Mouse (Mus musculus) stomach, embryonic 16.5 days (tissue): Measurements from ENCODE around the gene Cwf19l1. TPM values are rescaled to one million over a fixed set of nuclear protein-coding genes. Genes with fewer than 3 reads are reported as not detected.

Experiments used
- ATAC-seq: fragments of 200-750 bp; cut with Nextera tagmentation; 2 replicates; pipeline ENCODE4 v1.8.0; 2017; ENCODE audit warnings: moderate number of reproducible peaks, moderate TSS enrichment; ENCODE audit not compliant: insufficient read depth, low FRiP score
- H3K27ac ChIP-seq: fragments of 300-500 bp; sonication (generic); 2 replicates; pipeline ENCODE4 v1.5.1; 2014; ENCODE audit warnings: low read length
- H3K27me3 ChIP-seq: fragments of 300-500 bp; sonication (generic); 2 replicates; pipeline ENCODE4 v1.6.1; 2014; ENCODE audit warnings: low read length, control low read depth, mixed read lengths; ENCODE audit not compliant: control insufficient read depth, insufficient read depth
- H3K36me3 ChIP-seq: fragments of 300-500 bp; sonication (generic); 2 replicates; pipeline ENCODE4 v1.6.1; 2014; ENCODE audit warnings: low read length; ENCODE audit not compliant: control insufficient read depth, insufficient read depth
- H3K4me1 ChIP-seq: fragments of 300-500 bp; sonication (generic); 2 replicates; pipeline ENCODE4 v1.6.1; 2014; ENCODE audit warnings: low read length, control low read depth, mixed read lengths; ENCODE audit not compliant: control insufficient read depth, insufficient read depth
- H3K4me2 ChIP-seq: fragments of 300-500 bp; sonication (generic); 2 replicates; pipeline ENCODE4 v1.6.1; 2014; ENCODE audit warnings: low read depth, low read length, mixed read lengths
- H3K4me3 ChIP-seq: fragments of 300-500 bp; sonication (generic); replicated peaks from 2 replicates; pipeline ENCODE4 v1.5.1; 2014; ENCODE audit warnings: mild to moderate bottlenecking, low read length
- H3K9ac ChIP-seq: fragments of 300-500 bp; sonication (generic); 2 replicates; pipeline ENCODE4 v1.6.1; 2014; ENCODE audit warnings: low read length
- H3K9me3 ChIP-seq: fragments of 300-500 bp; sonication (generic); replicated peaks from 2 replicates; pipeline ENCODE4 v1.6.1; 2016; ENCODE audit warnings: low read length, control low read depth; ENCODE audit not compliant: control insufficient read depth
- WGBS: fragments of 180-500 bp; shearing (Covaris S2); extraction: QIAGEN DNeasy Blood & Tissue Kit; methylation state at CpG from one replicate; pipeline ENCODE4 v1.1.7; 2014; 5-methylcytosine and 5-hydroxymethylcytosine counted together
- polyA plus RNA-seq: library from polyadenylated mRNA; unstranded; fragments of >200 nt; fragmentation: Nextera tagmentation; extraction: Ambion mirVana; gene quantifications from 2 replicates; pipeline ENCODE4 v1.2.1, GENCODE M21; 2015

Gene Cwf19l1
- polyA plus RNA-seq, 1 experiment from 2014 or later, result 29.2 TPM

GRCm38 (mm10) chr19:44074986-44075385, 60.7 kb downstream of the Cwf19l1 start:
- Histone ChIP-seq H3K27me3 (no peaks in the 10 kb centered on the region), H3K36me3 (0 out of 2 replicates have a peak, but pooled peaks cover 5% of the 10 kb centered on the region), H3K27ac (no peak overlapping the region), H3K9me3 (no peaks in the 10 kb centered on the region), H3K9ac (no peak overlapping the region), H3K4me1 (peaks cover 2% of the 10 kb centered on the region; the same call in 1 of the 2 replicates), H3K4me3 (no peak overlapping the region), H3K4me2 (no peak overlapping the region)
- ATAC-seq, result no peak
- WGBS, result 89% methylated on average over 11 of the region's 11 CpGs

DNA sequence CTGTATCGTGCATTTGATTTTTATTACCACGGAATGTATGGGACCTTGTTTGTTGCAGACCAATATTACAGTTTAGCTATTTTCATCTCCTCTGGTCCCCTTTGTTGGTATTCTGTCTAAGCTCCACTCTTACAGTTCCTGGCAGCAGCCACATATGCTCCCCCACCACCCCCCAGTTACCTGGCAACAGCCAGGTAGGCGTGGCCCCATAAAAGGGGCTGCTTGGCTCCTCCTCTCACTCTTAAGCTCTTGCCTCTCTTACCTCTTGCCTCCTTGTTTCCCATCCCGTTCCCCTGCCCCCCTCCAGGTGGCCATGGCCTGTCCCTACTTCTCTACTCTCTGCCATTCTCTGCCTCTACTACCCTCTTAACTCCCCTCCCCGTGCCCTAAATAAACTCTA, 64.5 kb downstream of the Cwf19l1 start:
- no peak overlapping the region for H3K4me2 ChIP-seq
- H3K9me3 ChIP-seq, result no peaks in the 10 kb centered on the region
- no peak for ATAC-seq
- WGBS, result 56% methylated on average over 5 of the region's 5 CpGs
- H3K4me3 ChIP-seq, result no peak overlapping the region
- no peaks in the 10 kb centered on the region for H3K36me3 ChIP-seq
- no peaks in the 10 kb centered on the region for H3K27me3 ChIP-seq
- H3K9ac ChIP-seq, result no peak overlapping the region
- peaks cover 4% of the 10 kb centered on the region; the same call in 1 of the 2 replicates for H3K4me1 ChIP-seq
- no peak overlapping the region; the same call in 1 of the 2 replicates for H3K27ac ChIP-seq

DNA sequence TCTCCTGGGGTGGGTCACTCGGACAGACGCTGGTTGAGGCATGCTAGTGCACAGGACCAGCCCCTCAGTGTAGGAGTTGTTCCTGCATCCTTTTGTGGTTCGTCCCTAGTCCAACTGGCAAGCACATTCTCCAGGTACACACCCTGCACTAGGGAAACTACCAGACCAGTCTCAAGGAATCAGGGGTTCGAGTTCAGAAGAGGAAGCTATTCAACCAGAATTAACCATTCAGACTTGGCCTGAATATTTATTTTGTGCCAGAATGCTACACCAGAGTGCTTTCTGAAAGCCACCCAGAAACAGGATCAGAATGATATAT, 65.8 kb downstream of the Cwf19l1 start:
- H3K36me3 ChIP-seq, result no peaks in the 10 kb centered on the region
- peak overlapping the region; percentile 65 for H3K4me2 ChIP-seq
- no peaks in the 10 kb centered on the region for H3K27me3 ChIP-seq
- 3% methylated on average over 4 of the region's 4 CpGs for WGBS
- H3K4me3 ChIP-seq, result peak overlapping the region; percentile 78
- peak overlapping the region; percentile 83 for H3K9ac ChIP-seq
- no peaks in the 10 kb centered on the region for H3K9me3 ChIP-seq
- ATAC-seq, result no peak
- H3K27ac ChIP-seq, result peak overlapping the region; percentile 43
- H3K4me1 ChIP-seq, result peaks cover 4% of the 10 kb centered on the region; the same call in 1 of the 2 replicates

DNA sequence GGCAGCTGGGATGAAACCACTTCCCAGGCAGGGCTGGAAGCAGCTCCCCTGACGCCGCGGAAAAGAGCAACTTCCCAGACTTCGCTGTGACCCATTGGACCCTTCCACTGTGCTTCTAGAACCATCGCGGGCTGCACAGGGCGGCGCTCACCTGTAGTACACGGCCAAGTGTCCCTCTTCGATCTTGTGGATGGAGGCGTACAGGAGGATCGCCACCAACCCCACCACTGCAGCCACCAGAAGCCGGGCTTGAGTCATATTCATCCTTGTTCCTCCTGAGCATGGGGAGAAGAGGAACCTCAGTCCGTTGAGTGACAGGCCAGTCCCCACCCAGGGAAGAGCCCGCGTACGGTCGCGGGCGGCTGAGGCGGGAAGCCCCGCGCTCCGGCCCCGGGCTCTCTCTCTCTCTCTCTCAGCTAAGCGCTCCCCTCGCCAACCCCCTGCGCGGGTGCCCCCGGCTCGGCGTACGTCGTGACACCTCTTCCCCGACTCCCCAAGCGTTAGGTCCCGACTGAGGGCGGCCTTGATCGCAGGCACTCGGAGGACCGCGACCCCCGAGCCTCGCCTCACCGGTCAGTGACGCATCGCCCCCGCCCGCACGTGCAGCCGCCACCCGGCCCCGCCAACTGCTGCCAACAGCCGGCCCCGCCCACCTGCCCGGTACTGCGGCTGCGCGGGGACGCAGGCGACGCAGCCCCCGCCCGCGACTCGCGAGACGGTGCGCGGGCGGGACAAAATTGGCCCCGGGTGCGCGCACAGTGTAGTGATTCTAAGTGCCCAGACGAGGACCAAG, 66.4 kb downstream of the Cwf19l1 start, which contains the start of gene Erlin1:
Gene Erlin1, minus strand, starts transcription at position 665 of the 793 bp plus-strand sequence.
- Histone ChIP-seq H3K27ac (peak within 1 kb of the TSS; percentile 72), H3K27me3 (no peaks in the 10 kb centered on the region), H3K9ac (peak within 1 kb of the TSS; percentile 83), H3K4me3 (peak within 1 kb of the TSS; percentile 78), H3K9me3 (no peaks in the 10 kb centered on the region), H3K4me2 (peak within 1 kb of the TSS; percentile 65), H3K4me1 (peaks cover 4% of the 10 kb centered on the region; the same call in 1 of the 2 replicates), H3K36me3 (no peaks in the 10 kb centered on the region)
- ATAC-seq, result peak; percentile 93
- under 1% methylated on average over 75 of the region's 75 CpGs for WGBS

DNA sequence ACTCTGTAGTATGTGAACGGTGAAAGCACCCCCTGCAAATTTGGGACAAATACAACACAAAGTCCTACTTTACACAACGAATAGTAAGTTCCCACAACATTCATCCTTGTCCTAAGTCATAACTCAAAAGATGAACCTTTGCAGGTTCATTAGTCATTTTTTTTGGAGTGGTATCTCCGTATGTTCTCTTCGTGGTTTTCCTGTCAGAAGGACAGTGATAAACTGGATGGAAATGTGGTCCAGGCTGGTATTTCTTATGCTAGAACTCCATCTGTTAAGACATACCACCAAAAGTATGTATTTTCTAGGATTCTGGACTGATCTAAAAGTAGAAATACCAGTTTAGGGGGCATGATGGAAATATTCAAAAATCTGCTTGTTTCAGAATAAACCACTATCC, 67.4 kb downstream of the Cwf19l1 start:
- H3K27ac ChIP-seq, result peak overlapping the region; percentile 29; the same call in 1 of the 2 replicates
- no peaks in the 10 kb centered on the region for H3K27me3 ChIP-seq
- peak overlapping the region; percentile 78 for H3K4me3 ChIP-seq
- H3K9me3 ChIP-seq, result no peaks in the 10 kb centered on the region
- WGBS, result 67% methylated on average over 4 of the region's 4 CpGs
- ATAC-seq, result no peak
- H3K9ac ChIP-seq, result peak overlapping the region; percentile 83; the same call in 1 of the 2 replicates
- H3K4me1 ChIP-seq, result peaks cover 4% of the 10 kb centered on the region; the same call in 1 of the 2 replicates
- H3K4me2 ChIP-seq, result peak overlapping the region; percentile 65
- H3K36me3 ChIP-seq, result no peaks in the 10 kb centered on the region

GRCm38 (mm10) chr19:44067323-44068049, 68.2 kb downstream of the Cwf19l1 start:
- Histone ChIP-seq H3K9me3 (no peaks in the 10 kb centered on the region), H3K27me3 (no peaks in the 10 kb centered on the region), H3K27ac (no peak overlapping the region), H3K4me1 (peaks cover 4% of the 10 kb centered on the region; the same call in 1 of the 2 replicates), H3K36me3 (no peaks in the 10 kb centered on the region), H3K4me3 (peak overlapping the region; percentile 78), H3K4me2 (peak overlapping the region; percentile 65; the same call in 1 of the 2 replicates), H3K9ac (no peak overlapping the region)
- no peak for ATAC-seq
- WGBS, result 61% methylated on average over 9 of the region's 9 CpGs

- H3K36me3 ChIP-seq, result no peaks in the 10 kb centered on the region
- H3K27ac ChIP-seq, result 0 out of 2 replicates have a peak overlapping the region, but pooled peaks have one; percentile 10
- 71% methylated on average over 2 of the region's 2 CpGs for WGBS
- H3K4me1 ChIP-seq, result no peaks in the 10 kb centered on the region
- H3K27me3 ChIP-seq, result no peaks in the 10 kb centered on the region
- no peak overlapping the region for H3K9ac ChIP-seq
- H3K4me3 ChIP-seq, result no peak overlapping the region
- no peak overlapping the region for H3K4me2 ChIP-seq
- ATAC-seq, result no peak
- H3K9me3 ChIP-seq, result no peaks in the 10 kb centered on the region
Measured at GRCm38 (mm10) chr19:44064734-44065133, 70.9 kb downstream of the Cwf19l1 start.

- Histone ChIP-seq H3K9ac (no peak overlapping the region), H3K4me3 (no peak overlapping the region), H3K9me3 (no peaks in the 10 kb centered on the region), H3K36me3 (no peaks in the 10 kb centered on the region), H3K27me3 (no peaks in the 10 kb centered on the region), H3K4me2 (no peak overlapping the region), H3K27ac (no peak overlapping the region), H3K4me1 (no peaks in the 10 kb centered on the region)
- WGBS, result 75% methylated on average over 7 of the region's 7 CpGs
- ATAC-seq, result no peak
Measured at GRCm38 (mm10) chr19:44063773-44064172, 71.9 kb downstream of the Cwf19l1 start.

- peaks cover 5% of the 10 kb centered on the region; the same call in 1 of the 2 replicates for H3K36me3 ChIP-seq
- 83% methylated on average over 3 of the region's 3 CpGs for WGBS
Measured at GRCm38 (mm10) chr19:44060226-44060625, 75.5 kb downstream of the Cwf19l1 start.

More at GRCm38 (mm10) chr19:44060226-44060625, 75.5 kb downstream of the Cwf19l1 start:
- no peak overlapping the region for H3K4me3 ChIP-seq
- no peak for ATAC-seq
- no peaks in the 10 kb centered on the region for H3K4me1 ChIP-seq
- no peaks in the 10 kb centered on the region for H3K9me3 ChIP-seq
- H3K4me2 ChIP-seq, result no peak overlapping the region
- no peaks in the 10 kb centered on the region for H3K27me3 ChIP-seq
- H3K27ac ChIP-seq, result no peak overlapping the region
- H3K9ac ChIP-seq, result no peak overlapping the region
